Mouse (Mus musculus) small intestine, adult 2 months (tissue): ENCODE data around the gene Rere. TPM values are rescaled to one million over a fixed set of nuclear protein-coding genes. Genes with fewer than 3 reads are reported as not detected.
A peak's percentile ranks its signal among the peaks of the same experiment; 100 is the strongest.
"Not testable (repeated sequence)": the region's sequence is repeated elsewhere in the genome, so short reads cannot be mapped to it uniquely, and the experiment has no call there.

Source experiments
- H3K27ac ChIP-seq: fragments of 200-500 bp; 2 replicates; pipeline ENCODE4 v1.5.1; 2012; ENCODE audit warnings: low read depth, low read length, control low read depth, inconsistent platforms; ENCODE audit not compliant: insufficient read depth
- H3K27me3 ChIP-seq: fragments of 200-500 bp; 2 replicates; pipeline ENCODE4 v1.6.1; 2012; ENCODE audit warnings: mild to moderate bottlenecking, moderate library complexity, low read length, inconsistent platforms; ENCODE audit not compliant: control insufficient read depth, insufficient read depth
- H3K36me3 ChIP-seq: fragments of 200-500 bp; 2 replicates; pipeline ENCODE4 v1.6.1; 2012; ENCODE audit warnings: mild to moderate bottlenecking, low read length, control low read depth, inconsistent platforms; ENCODE audit not compliant: control insufficient read depth, insufficient read depth
- H3K4me1 ChIP-seq: fragments of 200-500 bp; 2 replicates; pipeline ENCODE4 v1.6.1; 2012; ENCODE audit warnings: low read length, inconsistent platforms, mixed read lengths; ENCODE audit not compliant: control insufficient read depth, insufficient read depth, insufficient read length
- H3K4me3 ChIP-seq: fragments of 200-500 bp; 2 replicates; pipeline ENCODE4 v1.5.1; 2012; ENCODE audit warnings: low read depth, mild to moderate bottlenecking, control low read depth, inconsistent platforms, low read length, moderate library complexity
- CTCF ChIP-seq: fragments of 200-500 bp; IDR thresholded peaks from 2 replicates; pipeline ENCODE4 v1.5.1; 2012; ENCODE audit warnings: low read depth, mild to moderate bottlenecking, control low read depth, inconsistent platforms, low read length, moderate library complexity, mixed read lengths; ENCODE audit not compliant: insufficient replicate concordance, insufficient read length; ENCODE audit errors: extremely low read depth
- POLR2A ChIP-seq: fragments of 200-500 bp; IDR thresholded peaks from 2 replicates; pipeline ENCODE4 v1.6.1; 2012; ENCODE audit warnings: low read depth, mild to moderate bottlenecking, control low read depth, inconsistent platforms, low read length, moderate library complexity
- WGBS: fragments of 180-500 bp; shearing (Covaris S2); methylation state at CpG from one replicate; pipeline ENCODE4 v1.1.7; 2018; 5-methylcytosine and 5-hydroxymethylcytosine counted together
- polyA plus RNA-seq: library from polyadenylated mRNA; depleted of rRNA; stranded (reverse); fragments of >200 nt; gene quantifications from 2 replicates; pipeline ENCODE4 v1.2.3, GENCODE M21; 2012

Rere gene
- polyA plus RNA-seq, 1 experiment: 72.8 TPM

- Histone ChIP-seq H3K36me3 (no peaks in the 10 kb centered on the region), H3K27me3 (no peaks in the 10 kb centered on the region), H3K4me1 (peaks cover 5% of the 10 kb centered on the region; the same call in 1 of the 2 replicates), H3K4me3 (no peak overlapping the region), H3K27ac (no peak overlapping the region)
- TF ChIP-seq CTCF (peak; percentile 15; the same call in 1 of the 2 replicates), POLR2A (no peak)
- 17% methylated on average over 6 of the region's 6 CpGs for WGBS
These were observed 2.5 kb downstream of the Rere start for GRCm38 (mm10) chr4:150283993-150284392.

- TF ChIP-seq CTCF: no peak
- no peak for TF ChIP-seq POLR2A
- H3K4me3 ChIP-seq: no peak overlapping the region
- H3K4me1 ChIP-seq: peaks cover 5% of the 10 kb centered on the region; the same call in 1 of the 2 replicates
- H3K36me3 ChIP-seq: no peaks in the 10 kb centered on the region
- no peaks in the 10 kb centered on the region for H3K27me3 ChIP-seq
- no peak overlapping the region for H3K27ac ChIP-seq
- WGBS: 85% methylated on average over 8 of the region's 8 CpGs
These were observed 5.5 kb downstream of the Rere start for GRCm38 (mm10) chr4:150286980-150287379.

- not testable (repeated sequence) for H3K36me3 ChIP-seq, H3K4me1 ChIP-seq
- WGBS: 67% methylated on average over 1 of the region's 1 CpGs
These were observed 6.0 kb downstream of the Rere start for GRCm38 (mm10) chr4:150287463-150287862.

GRCm38 (mm10) chr4:150291900-150292299 lies 10.5 kb downstream of the Rere start:
- 95% methylated on average over 3 of the region's 3 CpGs for WGBS

More at GRCm38 (mm10) chr4:150287463-150287862, 6.0 kb downstream of the Rere start:
- not testable (repeated sequence) for H3K27me3 ChIP-seq, H3K27ac ChIP-seq, H3K4me3 ChIP-seq

GRCm38 (mm10) chr4:150294870-150295269 lies 13.4 kb downstream of the Rere start:
- Histone ChIP-seq H3K4me1 (0 out of 2 replicates have a peak, but pooled peaks cover 2% of the 10 kb centered on the region), H3K27ac (no peak overlapping the region), H3K27me3 (no peaks in the 10 kb centered on the region), H3K4me3 (no peak overlapping the region), H3K36me3 (no peaks in the 10 kb centered on the region)
- 83% methylated on average over 7 of the region's 7 CpGs for WGBS
- TF ChIP-seq POLR2A (no peak), CTCF (no peak)

More at GRCm38 (mm10) chr4:150291900-150292299, 10.5 kb downstream of the Rere start:
- Histone ChIP-seq H3K4me1 (0 out of 2 replicates have a peak, but pooled peaks cover 2% of the 10 kb centered on the region), H3K27me3 (no peaks in the 10 kb centered on the region), H3K36me3 (no peaks in the 10 kb centered on the region), H3K4me3 (no peak overlapping the region), H3K27ac (no peak overlapping the region)
- TF ChIP-seq POLR2A (no peak), CTCF (no peak)

GRCm38 (mm10) chr4:150295966-150296365 lies 14.5 kb downstream of the Rere start:
- Histone ChIP-seq H3K36me3 (no peaks in the 10 kb centered on the region), H3K4me1 (0 out of 2 replicates have a peak, but pooled peaks cover 2% of the 10 kb centered on the region), H3K27me3 (no peaks in the 10 kb centered on the region), H3K4me3 (no peak overlapping the region), H3K27ac (no peak overlapping the region)
- 97% methylated on average over 7 of the region's 7 CpGs for WGBS
- no peak for TF ChIP-seq POLR2A
- TF ChIP-seq CTCF: peak; percentile 27; the same call in 1 of the 2 replicates

- no peaks in the 10 kb centered on the region for H3K27me3 ChIP-seq
- peaks cover 13% of the 10 kb centered on the region; the same call in 1 of the 2 replicates for H3K4me1 ChIP-seq
- H3K4me3 ChIP-seq: no peak overlapping the region
- 39% methylated on average over 8 of the region's 8 CpGs for WGBS
- H3K36me3 ChIP-seq: no peaks in the 10 kb centered on the region
- TF ChIP-seq POLR2A (no peak), CTCF (no peak)
- 0 out of 2 replicates have a peak overlapping the region, but pooled peaks have one; percentile 17 for H3K27ac ChIP-seq
These were observed 21.3 kb downstream of the Rere start for GRCm38 (mm10) chr4:150302726-150303125.

GRCm38 (mm10) chr4:150306701-150307100 lies 25.3 kb downstream of the Rere start:
- 15% methylated on average over 2 of the region's 2 CpGs for WGBS
- H3K27ac ChIP-seq: no peak overlapping the region

More at GRCm38 (mm10) chr4:150306701-150307100, 25.3 kb downstream of the Rere start:
- peaks cover 16% of the 10 kb centered on the region; the same call in 1 of the 2 replicates for H3K4me1 ChIP-seq
- H3K36me3 ChIP-seq: no peaks in the 10 kb centered on the region
- no peak overlapping the region for H3K4me3 ChIP-seq
- no peaks in the 10 kb centered on the region for H3K27me3 ChIP-seq
- TF ChIP-seq CTCF: no peak
- TF ChIP-seq POLR2A: no peak
